Mouse (Mus musculus) liver, embryonic 12.5 days (tissue): ENCODE measurements around the gene 4930470P17Rik. TPM values are rescaled to one million over a fixed set of nuclear protein-coding genes. Genes with fewer than 3 reads are reported as not detected.
A peak's percentile ranks its signal among the peaks of the same experiment; 100 is the strongest.

ENCODE experiments used
- ATAC-seq: fragments of 200-750 bp; cut with Nextera tagmentation; 2 replicates; pipeline ENCODE4 v1.8.0; 2017; ENCODE audit warnings: moderate number of reproducible peaks, mild to moderate bottlenecking, moderate library complexity
- H3K27ac ChIP-seq: fragments of 300-500 bp; sonication (generic); 2 replicates; pipeline ENCODE4 v1.5.1; 2016; ENCODE audit warnings: mild to moderate bottlenecking
- H3K27me3 ChIP-seq: fragments of 300-500 bp; sonication (generic); replicated peaks from 2 replicates; pipeline ENCODE4 v1.6.1; 2016; ENCODE audit warnings: mild to moderate bottlenecking, moderate library complexity
- H3K36me3 ChIP-seq: fragments of 300-500 bp; sonication (generic); 2 replicates; pipeline ENCODE4 v1.6.1; 2016; ENCODE audit warnings: mild to moderate bottlenecking, moderate library complexity
- H3K4me1 ChIP-seq: fragments of 300-500 bp; sonication (generic); 2 replicates; pipeline ENCODE4 v1.6.1; 2016
- H3K4me2 ChIP-seq: fragments of 300-500 bp; sonication (generic); 2 replicates; pipeline ENCODE4 v1.6.1; 2016; ENCODE audit warnings: mild to moderate bottlenecking, moderate library complexity
- H3K4me3 ChIP-seq: fragments of 300-500 bp; sonication (generic); 2 replicates; pipeline ENCODE4 v1.5.1; 2016; ENCODE audit warnings: mild to moderate bottlenecking, moderate library complexity
- H3K9ac ChIP-seq: fragments of 300-500 bp; sonication (generic); 2 replicates; pipeline ENCODE4 v1.6.1; 2016; ENCODE audit warnings: mild to moderate bottlenecking, moderate library complexity
- H3K9me3 ChIP-seq: fragments of 300-500 bp; sonication (generic); replicated peaks from 2 replicates; pipeline ENCODE4 v1.6.1; 2016; ENCODE audit warnings: mild to moderate bottlenecking, moderate library complexity
- WGBS: fragments of 180-500 bp; shearing (Covaris S2); methylation state at CpG from one replicate; pipeline ENCODE4 v1.1.7; 2016; ENCODE audit not compliant: insufficient replicate concordance; 5-methylcytosine and 5-hydroxymethylcytosine counted together
- polyA plus RNA-seq: library from polyadenylated mRNA; unstranded; fragments of >200 nt; fragmentation: Nextera tagmentation; extraction: Ambion mirVana; gene quantifications from 2 replicates; pipeline ENCODE4 v1.2.1, GENCODE M21; 2016

4930470P17Rik gene
- polyA plus RNA-seq, 1 experiment from 2014 or later: not detected

DNA sequence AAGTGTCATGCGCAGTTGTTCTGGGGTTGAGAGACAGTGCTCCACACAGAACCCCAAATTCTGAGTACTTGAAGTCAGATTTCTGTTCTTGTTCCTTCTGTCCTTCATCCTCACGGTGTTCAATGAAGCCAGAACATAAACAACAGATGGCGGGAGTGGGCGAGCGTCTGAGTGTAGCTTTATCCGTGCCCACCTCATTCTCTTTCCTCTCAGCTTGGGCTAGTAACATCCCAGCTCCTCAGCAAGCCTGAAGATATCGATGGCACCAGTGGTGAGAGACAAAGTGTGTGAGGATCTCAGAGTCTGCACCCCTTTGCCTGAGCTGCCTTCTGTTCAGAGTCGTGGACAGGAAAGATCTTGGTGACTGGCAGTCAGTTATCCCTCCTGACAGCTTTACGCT lies 62.6 kb downstream of the 4930470P17Rik start:
- H3K27me3 ChIP-seq: no peaks in the 10 kb centered on the region
- no peaks in the 10 kb centered on the region for H3K4me1 ChIP-seq
- no peak overlapping the region for H3K27ac ChIP-seq
- H3K9ac ChIP-seq: no peak overlapping the region
- H3K4me3 ChIP-seq: no peak overlapping the region
- no peaks in the 10 kb centered on the region for H3K9me3 ChIP-seq
- no peak for ATAC-seq
- no peak overlapping the region for H3K4me2 ChIP-seq
- H3K36me3 ChIP-seq: no peaks in the 10 kb centered on the region
- WGBS: 65% methylated on average over 9 of the region's 9 CpGs

- Histone ChIP-seq H3K4me1 (no peaks in the 10 kb centered on the region), H3K27ac (no peak overlapping the region), H3K4me2 (no peak overlapping the region), H3K4me3 (no peak overlapping the region), H3K36me3 (no peaks in the 10 kb centered on the region), H3K9ac (no peak overlapping the region), H3K9me3 (no peaks in the 10 kb centered on the region), H3K27me3 (no peaks in the 10 kb centered on the region)
- no peak for ATAC-seq
These were observed 66.0 kb downstream of the 4930470P17Rik start for GRCm38 (mm10) chr2:170535841-170536240.

- Histone ChIP-seq H3K9ac (no peak overlapping the region), H3K4me3 (no peak overlapping the region), H3K27me3 (no peaks in the 10 kb centered on the region), H3K36me3 (no peaks in the 10 kb centered on the region), H3K4me1 (no peaks in the 10 kb centered on the region), H3K9me3 (no peaks in the 10 kb centered on the region), H3K4me2 (no peak overlapping the region), H3K27ac (no peak overlapping the region)
- 86% methylated on average over 11 of the region's 11 CpGs for WGBS
- no peak for ATAC-seq
These were observed 67.0 kb downstream of the 4930470P17Rik start for GRCm38 (mm10) chr2:170534803-170535174.

DNA sequence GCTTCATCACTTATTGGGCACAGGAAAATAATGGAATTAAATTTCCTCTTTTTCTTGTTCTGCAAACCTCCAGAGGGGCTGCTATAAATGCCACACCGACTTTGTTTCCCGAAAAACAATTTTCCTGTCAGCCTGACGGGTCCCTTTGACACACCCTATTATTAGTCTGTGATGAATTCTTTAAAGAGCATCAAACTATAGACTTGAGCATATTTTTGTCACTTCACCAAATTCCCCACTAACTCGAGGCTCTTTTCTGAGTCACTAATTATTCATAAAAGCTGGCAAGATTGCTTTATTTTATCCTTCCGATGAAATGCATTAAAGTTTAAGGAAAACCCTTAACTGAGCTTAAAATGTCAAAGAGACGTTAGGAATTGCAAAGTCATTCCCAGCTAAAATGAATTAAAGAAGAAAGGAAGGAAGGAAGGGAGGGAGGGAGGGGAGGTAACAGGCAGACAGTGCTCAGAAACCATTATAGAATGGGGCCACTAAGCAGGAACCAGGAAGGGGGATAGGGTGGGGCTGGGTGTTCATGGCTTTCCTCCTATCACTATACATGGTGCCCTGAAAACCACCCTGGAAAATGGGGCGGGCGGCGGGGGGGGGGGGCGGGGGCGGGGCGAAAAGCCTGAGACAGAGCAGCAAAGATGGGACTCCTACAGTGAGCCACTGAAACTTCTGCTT lies 67.6 kb downstream of the 4930470P17Rik start:
- ATAC-seq: peak; percentile 51
- Histone ChIP-seq H3K27me3 (no peaks in the 10 kb centered on the region), H3K4me3 (no peak overlapping the region), H3K27ac (no peak overlapping the region), H3K4me2 (no peak overlapping the region), H3K4me1 (no peaks in the 10 kb centered on the region), H3K36me3 (no peaks in the 10 kb centered on the region), H3K9me3 (no peaks in the 10 kb centered on the region), H3K9ac (no peak overlapping the region)
- 33% methylated on average over 11 of the region's 12 CpGs for WGBS

DNA sequence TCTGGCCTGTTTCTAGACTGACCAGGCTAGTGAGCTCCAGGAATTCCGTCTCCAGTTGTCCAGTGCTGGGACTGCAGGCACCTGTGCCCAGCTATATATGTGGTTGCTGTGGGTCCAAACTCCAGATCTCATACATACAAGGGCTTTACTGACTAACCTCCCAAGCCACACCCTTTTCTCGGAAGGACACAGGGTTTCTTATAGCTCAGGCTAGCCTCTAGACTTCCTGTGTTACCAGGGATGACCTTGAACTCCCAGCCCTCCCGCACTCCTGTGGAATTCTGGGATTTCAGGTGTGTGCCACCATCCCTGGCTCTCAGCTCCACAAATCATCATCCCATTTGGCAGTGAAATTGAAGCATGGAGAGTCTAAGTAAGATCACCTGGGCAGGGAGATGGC lies 71.6 kb downstream of the 4930470P17Rik start:
- 74% methylated on average over 3 of the region's 3 CpGs for WGBS
- no peak overlapping the region for H3K4me3 ChIP-seq
- no peaks in the 10 kb centered on the region for H3K36me3 ChIP-seq
- ATAC-seq: no peak
- H3K27me3 ChIP-seq: no peaks in the 10 kb centered on the region
- H3K9me3 ChIP-seq: no peaks in the 10 kb centered on the region
- no peak overlapping the region for H3K4me2 ChIP-seq
- H3K27ac ChIP-seq: no peak overlapping the region
- H3K9ac ChIP-seq: no peak overlapping the region
- no peaks in the 10 kb centered on the region for H3K4me1 ChIP-seq

DNA sequence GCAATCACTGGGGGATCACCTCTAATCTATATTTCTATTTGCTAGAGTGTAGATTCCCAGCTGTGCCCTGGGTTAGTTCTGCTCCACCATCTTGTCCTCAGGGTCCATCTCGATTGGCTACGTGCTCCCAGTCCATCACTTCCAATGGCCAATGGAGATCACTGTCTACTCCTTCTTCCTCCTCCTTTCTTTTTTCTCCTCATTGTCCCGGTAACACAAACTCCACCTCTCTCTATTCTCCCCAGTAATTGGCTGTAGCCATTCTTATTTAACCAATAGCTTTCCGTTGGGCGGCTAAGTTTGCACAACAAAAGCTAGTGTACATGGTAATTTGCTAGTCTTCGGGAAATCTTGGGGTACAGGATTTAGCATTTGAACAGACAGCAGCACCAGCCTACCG lies 72.1 kb downstream of the 4930470P17Rik start:
- Histone ChIP-seq H3K9me3 (no peaks in the 10 kb centered on the region), H3K27ac (no peak overlapping the region), H3K9ac (no peak overlapping the region), H3K27me3 (no peaks in the 10 kb centered on the region), H3K4me1 (no peaks in the 10 kb centered on the region), H3K4me2 (no peak overlapping the region), H3K4me3 (no peak overlapping the region), H3K36me3 (no peaks in the 10 kb centered on the region)
- WGBS: 73% methylated on average over 7 of the region's 7 CpGs
- no peak for ATAC-seq

Other genes with a start within 250 kb of the 4930470P17Rik start
- gene Bcas1, start 174.2 kb downstream of the 4930470P17Rik start, polyA plus RNA-seq: 5.2 and 5.7 TPM in 2 replicates
- 58.5 and 63.7 TPM in 2 replicates for gene Pfdn4, start 105.6 kb downstream of the 4930470P17Rik start, polyA plus RNA-seq
- not detected in 2 replicates for gene Cyp24a1, start 104.9 kb downstream of the 4930470P17Rik start, polyA plus RNA-seq
- 0.76 and 0.92 TPM in 2 replicates for gene Dok5, start 129.8 kb upstream of the 4930470P17Rik start, polyA plus RNA-seq